Comparison of ENCODE assay signal across 9 mouse cellular contexts in genomic region chr3:144721077-144721859, GRCm38 (mm10). TPM values are rescaled to one million over a fixed set of nuclear protein-coding genes. Genes with fewer than 3 reads are reported as not detected.
DNase-seq lines count a peak whose midpoint lies in the region; ATAC-seq and TF ChIP-seq lines count a peak whose summit lies in the region.
"Had no signal": no experiment of that assay in that cellular context is flagged by ENCODE, and none has a peak within 500 bp of the region (broad histone marks: within the 10 kb centered on the region; RNA-seq: fewer than 3 reads in every experiment).

No protein-coding gene starts in this region.

- H3K9ac ChIP-seq in heart, embryonic 14.5 days (ENCODE audit: low read length): peak overlapping the region; percentile 93
- peak overlapping the region; percentile 83 for H3K9ac ChIP-seq in MEL (ENCODE audit: control insufficient read depth, low read depth, low read length, poor library complexity, severe bottlenecking)
- H3K9ac ChIP-seq in forebrain, embryonic 16.5 days (replicated peaks; ENCODE audit: low read depth, low read length): peak overlapping the region; percentile 94; the same call in 1 of the 2 replicates

- intact Hi-C loops in heart, postnatal 36 days (cut with DNase I): loop anchor here (2.0 to 5.0 kb wide), 3 partner anchors 30 to 268 kb away; no protein-coding TSS in a partner anchor
- intact Hi-C loops in left cerebral cortex, postnatal 25 days (cut with DNase I): loop anchor here (2.0 to 5.0 kb wide), 4 partner anchors 28 to 268 kb away; no protein-coding TSS in a partner anchor

- H3K79me2 ChIP-seq in MEL (ENCODE audit: control insufficient read depth, insufficient read depth, low read length, poor library complexity): peaks cover 25% of the 10 kb centered on the region
- H3K79me2 ChIP-seq in macrophage (ENCODE audit: inconsistent target): peaks cover 28% of the 10 kb centered on the region

- 0 out of 2 replicates have a peak, but pooled peaks cover 3% of the 10 kb centered on the region for H3K36me3 ChIP-seq in heart, embryonic 14.5 days (ENCODE audit: control insufficient read depth, insufficient read depth, low read length)
- H3K36me3 ChIP-seq in MEL (ENCODE audit: control insufficient read depth in 1 of 2, insufficient read depth in 2 of 2, low read length in 2 of 2): peaks cover 0 to 13% of the 10 kb centered on the region in 2 experiments; a peak in 2 of 4 replicates
- no peaks in the 10 kb centered on the region for H3K36me3 ChIP-seq in forebrain, embryonic 16.5 days (ENCODE audit: control insufficient read depth, insufficient read depth)
- no peaks in the 10 kb centered on the region for H3K36me3 ChIP-seq in macrophage (ENCODE audit: inconsistent target)

- no peak for DNase-seq in heart, postnatal 36 days
- peak; percentile 64 for DNase-seq in MEL (ENCODE audit: low read depth, low spot score)
- no peak for DNase-seq in right cerebral cortex, adult 18-20 months
- no peak for DNase-seq in embryo, embryonic 11 days
- no peak for DNase-seq in left cerebral cortex, postnatal 25 days (ENCODE audit: low spot score in 2 of 2)
- DNase-seq: retina, postnatal 1 day had no signal

- no peak for TF ChIP-seq POLR2A in MEL (IDR thresholded peaks at IDR 0.05; ENCODE audit: control insufficient read depth in 1 of 2, insufficient read depth in 1 of 2, low read depth in 1 of 2, low read length in 2 of 2, poor library complexity in 1 of 2)

- H3K4me2 ChIP-seq in heart, embryonic 14.5 days (ENCODE audit: low read length): peak overlapping the region; percentile 67
- peak overlapping the region; percentile 40 for H3K4me2 ChIP-seq in forebrain, embryonic 16.5 days (ENCODE audit: low read length)

- peak in 1 of 2 experiments; percentile 4; a peak in 1 of 4 replicates for TF ChIP-seq EP300 in MEL (IDR thresholded peaks at IDR 0.05; ENCODE audit: low read depth in 1 of 2, low read length in 2 of 2)

- no peak for ATAC-seq in heart, embryonic 14.5 days (ENCODE audit: insufficient number of reproducible peaks, insufficient read depth, low FRiP score, low read depth)
- ATAC-seq in forebrain, embryonic 16.5 days: no peak

- H3K9me3 ChIP-seq in heart, embryonic 14.5 days (ENCODE audit: control insufficient read depth, low read length): no peaks in the 10 kb centered on the region
- no peaks in the 10 kb centered on the region for H3K9me3 ChIP-seq in MEL (replicated peaks; ENCODE audit: insufficient read depth, low read length)
- H3K9me3 ChIP-seq in forebrain, embryonic 16.5 days (ENCODE audit: control insufficient read depth, low read length): no peaks in the 10 kb centered on the region

- no peak for TF ChIP-seq RAD21 in MEL (IDR thresholded peaks at IDR 0.05; ENCODE audit: low read depth, low read length)

- peaks cover 5 to 28% of the 10 kb centered on the region in 2 experiments for H3K4me1 ChIP-seq in heart, embryonic 14.5 days (ENCODE audit: control insufficient read depth in 2 of 2, insufficient read depth in 2 of 2, low read length in 2 of 2)
- peaks cover 9% of the 10 kb centered on the region in 2 experiments; a peak in 3 of 4 replicates for H3K4me1 ChIP-seq in MEL (ENCODE audit: control insufficient read depth in 1 of 2, insufficient read depth in 2 of 2, low read length in 2 of 2)
- H3K4me1 ChIP-seq in forebrain, embryonic 16.5 days (replicated peaks; ENCODE audit: control insufficient read depth, insufficient read depth, low read length): peaks cover 16% of the 10 kb centered on the region

- H3K4me3 ChIP-seq in heart, embryonic 14.5 days (ENCODE audit: control insufficient read depth in 1 of 2, insufficient read depth in 1 of 2, low read depth in 1 of 2, low read length in 2 of 2): peak overlapping the region in 1 of 2 experiments; percentile 91; a peak in 3 of 4 replicates
- H3K4me3 ChIP-seq in MEL (ENCODE audit: control insufficient read depth in 1 of 2, insufficient read depth in 1 of 2, low read depth in 2 of 2, low read length in 2 of 2) (peak overlapping the region; percentile 79 to 87), macrophage (ENCODE audit: inconsistent target) (no peak overlapping the region)
- peak overlapping the region; percentile 88 for H3K4me3 ChIP-seq in forebrain, embryonic 16.5 days (replicated peaks; ENCODE audit: low read length)

- H3K27me3 ChIP-seq in heart, embryonic 14.5 days (ENCODE audit: control insufficient read depth, insufficient read depth, low read length): no peaks in the 10 kb centered on the region
- H3K27me3 ChIP-seq in MEL (ENCODE audit: control insufficient read depth in 1 of 2, insufficient read depth in 2 of 2, low read length in 2 of 2): no peaks in the 10 kb centered on the region
- no peaks in the 10 kb centered on the region for H3K27me3 ChIP-seq in forebrain, embryonic 16.5 days (replicated peaks; ENCODE audit: control insufficient read depth, insufficient read depth, low read length)

- H3K27ac ChIP-seq in heart, embryonic 14.5 days (replicated peaks in 1 of 2; ENCODE audit: control insufficient read depth in 1 of 2, insufficient read depth in 1 of 2, low read depth in 2 of 2, low read length in 2 of 2): peak overlapping the region; percentile 59 to 100
- peak overlapping the region; percentile 95 for H3K27ac ChIP-seq in MEL (ENCODE audit: control insufficient read depth, low read depth, low read length)
- no peak overlapping the region for H3K27ac ChIP-seq in forebrain, embryonic 16.5 days (ENCODE audit: low read length)
- 0 out of 2 replicates have a peak overlapping the region, but pooled peaks have one; percentile 21 for H3K27ac ChIP-seq in macrophage

- WGBS in heart, embryonic 14.5 days: 71% methylated on average over 10 of the region's 10 CpGs
- 59% methylated on average over 10 of the region's 10 CpGs for WGBS in forebrain, embryonic 16.5 days
- 73% methylated on average over 9 of the region's 10 CpGs for WGBS in macrophage (ENCODE audit: missing documents)

- TF ChIP-seq CTCF in MEL (IDR thresholded peaks at IDR 0.05 in 2 of 3, conservative IDR thresholded peaks at IDR 0.05 in 1 of 3; ENCODE audit: control insufficient read depth in 1 of 3, insufficient read depth in 1 of 3, low read depth in 2 of 3, low read length in 3 of 3, poor library complexity in 1 of 3, severe bottlenecking in 1 of 3): no peak

TF ChIP-seq in MEL, 35 proteins besides CTCF, POLR2A, EP300 and RAD21:
- no peak for TF ChIP-seq GABPA (IDR thresholded peaks at IDR 0.05; ENCODE audit: low read depth, low read length)
- TF ChIP-seq USF1 (IDR thresholded peaks at IDR 0.05; ENCODE audit: low read depth, low read length): peak; percentile 63
- peak; percentile 64 for TF ChIP-seq SIN3A (IDR thresholded peaks at IDR 0.05; ENCODE audit: low read length)
- no peak for TF ChIP-seq NRF1 (IDR thresholded peaks at IDR 0.05; ENCODE audit: insufficient read depth, low read depth, low read length, poor library complexity, severe bottlenecking)
- TF ChIP-seq RCOR1 (IDR thresholded peaks at IDR 0.05; ENCODE audit: low read depth, low read length): 0 out of 2 replicates have a peak, but pooled peaks have one; percentile 7
- 0 out of 2 replicates have a peak, but pooled peaks have one; percentile 22 for TF ChIP-seq ETS1 (IDR thresholded peaks at IDR 0.05; ENCODE audit: low read depth, low read length)
- no peak for TF ChIP-seq ZMIZ1 (IDR thresholded peaks at IDR 0.05; ENCODE audit: low read depth, low read length)

RNA-seq across cellular contexts. Expression of gene Sh3glb1, which starts 1.1 kb away (rescaled TPM):
- polyA plus RNA-seq in heart, embryonic 14.5 days (2014; fragmentation: Nextera tagmentation; extraction: Ambion mirVana): 154 and 156 TPM in 2 replicates
- total RNA-seq in heart, postnatal 36 days (2021): 100 to 1,000 TPM; 372 to 397 TPM
- 33.9 and 39.6 TPM in 2 replicates for total RNA-seq in MEL (2012; rRNA removed)
- polyA plus RNA-seq in MEL (2012; ENCODE audit: insufficient read depth in 1 of 2, insufficient read length in 2 of 2, low read depth in 1 of 2, low replicate concordance in 2 of 2, missing spikeins in 1 of 2) (10 to 100 TPM; 61.9 to 89.2 TPM), macrophage (2018) (204 to 482 TPM (median 327 TPM) in 3 replicates)
- 93.4 and 106 TPM in 2 replicates for polyA plus RNA-seq in forebrain, embryonic 16.5 days (2015; fragmentation: Nextera tagmentation; extraction: Ambion mirVana)
- 100 to 1,000 TPM in 9 of 26 experiments, 10 to 100 TPM in 17; 50.8 to 138 (median 89.0) TPM for total RNA-seq in macrophage (2018; cell fraction: chromatin; rRNA removed)
- total RNA-seq in macrophage (2018; cell fraction: cytosol; rRNA removed): 100 to 1,000 TPM; 324 to 512 (median 380) TPM
- 100 to 1,000 TPM in 21 of 26 experiments, 10 to 100 TPM in 5; 77.4 to 176 (median 127) TPM for total RNA-seq in macrophage (2018; cell fraction: nucleus; rRNA removed)
- total RNA-seq in left cerebral cortex, postnatal 25 days (2021): 10 to 100 TPM; 65.1 to 68.2 TPM

RNA-seq across cellular contexts. Expression of gene Clca3a1, which starts 39.5 kb away (rescaled TPM):
- 27.7 and 29.3 TPM in 2 replicates for polyA plus RNA-seq in heart, embryonic 14.5 days (2014; fragmentation: Nextera tagmentation; extraction: Ambion mirVana)
- total RNA-seq in heart, postnatal 36 days (2021): 1 to 10 TPM; 1.0 to 1.2 TPM
- 0.07 and 0.12 TPM in 2 replicates for total RNA-seq in MEL (2012; rRNA removed)
- polyA plus RNA-seq in MEL (2012; ENCODE audit: insufficient read depth in 1 of 2, insufficient read length in 2 of 2, low read depth in 1 of 2, low replicate concordance in 2 of 2, missing spikeins in 1 of 2) (under 1 TPM in 1 of 2 experiments, not detected in 1; 0.40 TPM), macrophage (2018) (not detected in 3 replicates)
- polyA plus RNA-seq in forebrain, embryonic 16.5 days (2015; fragmentation: Nextera tagmentation; extraction: Ambion mirVana): 0.35 and 0.70 TPM in 2 replicates
- 1 to 10 TPM in 1 of 26 experiments, under 1 TPM in 1, not detected in 24; 0.25 to 2.1 TPM for total RNA-seq in macrophage (2018; cell fraction: chromatin; rRNA removed)
- under 1 TPM in 3 of 26 experiments, not detected in 23; 0.03 to 0.07 (median 0.05) TPM for total RNA-seq in macrophage (2018; cell fraction: cytosol; rRNA removed)
- total RNA-seq in macrophage (2018; cell fraction: nucleus; rRNA removed): under 1 TPM in 6 of 26 experiments, not detected in 20; 0.15 to 0.39 (median 0.31) TPM
- total RNA-seq in left cerebral cortex, postnatal 25 days (2021): under 1 TPM; 0.18 to 0.28 TPM

Comparison
In these comparisons a context has a peak if more than half of its experiments do, and no peak if none do; other contexts are left out.
1. RNA of gene Clca3a1, which starts 39.5 kb away (polyA plus RNA-seq): 27.7 to 29.3 TPM in heart, embryonic 14.5 days; 0.35 to 0.70 TPM in forebrain, embryonic 16.5 days, 0.40 TPM in MEL and not detected in macrophage; every median in the first group is over 10 times any median in the second.
2. Peak in every context shown above with its lines, with median percentiles within 50 percentile points of each other: H3K9ac ChIP-seq.